Mouse (Mus musculus): Measurements from ENCODE around the gene Map7d1. TPM values are rescaled to one million over a fixed set of nuclear protein-coding genes. Genes with fewer than 3 reads are reported as not detected.

Gene Map7d1
- total and polyA plus RNA-seq, 2 experiments from 2014 or later = 71.1 to 115 TPM

DNA sequence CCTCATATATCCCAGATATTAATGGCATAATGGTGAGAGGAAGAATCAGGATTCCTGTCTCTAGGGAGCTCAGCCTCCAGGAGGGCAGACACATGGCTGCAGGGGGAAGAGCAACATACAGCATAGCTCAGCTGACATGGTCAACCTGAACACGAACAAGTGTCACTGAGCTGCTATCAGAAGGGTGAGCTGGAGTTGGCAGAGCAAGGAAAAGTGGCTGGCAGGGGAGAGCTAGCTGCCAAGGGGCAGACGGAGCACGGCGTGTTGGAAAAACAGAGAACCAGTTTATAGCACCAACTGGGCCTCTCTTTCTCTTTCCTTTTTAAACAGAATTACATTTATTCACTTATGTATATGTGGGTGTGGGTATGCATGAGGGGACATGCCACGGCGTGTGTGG is 13.6 kb downstream of the Map7d1 start:
- WGBS = 86% methylated on average over 6 of the region's 6 CpGs
- no peaks in the 10 kb centered on the region for H3K4me1 ChIP-seq (ENCODE audit: insufficient read depth)
- no peak for TF ChIP-seq CTCF (IDR thresholded peaks at IDR 0.05; ENCODE audit: low read depth)
- H3K27me3 ChIP-seq (ENCODE audit: insufficient read depth, low read length) = no peaks in the 10 kb centered on the region
- H3K36me3 ChIP-seq (ENCODE audit: insufficient read depth) = peaks cover 55% of the 10 kb centered on the region
- ATAC-seq (no peak), DNase-seq (no peak)
- no peak overlapping the region for H3K9ac ChIP-seq
- H3K27ac ChIP-seq (ENCODE audit: low read depth, low read length) = no peak overlapping the region
- H3K9me3 ChIP-seq (ENCODE audit: low read length) = no peaks in the 10 kb centered on the region
- no peak overlapping the region for H3K4me2 ChIP-seq (ENCODE audit: low read depth)
- H3K4me3 ChIP-seq (ENCODE audit: low read depth, low read length) = no peak overlapping the region

GRCm38 (mm10) chr4:126241956-126242355 is 14.2 kb downstream of the Map7d1 start:
- Histone ChIP-seq H3K4me2 (ENCODE audit: low read depth) (no peak overlapping the region), H3K4me3 (ENCODE audit: low read depth, low read length) (no peak overlapping the region), H3K9me3 (ENCODE audit: low read length) (no peaks in the 10 kb centered on the region), H3K4me1 (ENCODE audit: insufficient read depth) (no peaks in the 10 kb centered on the region), H3K27me3 (ENCODE audit: insufficient read depth, low read length) (no peaks in the 10 kb centered on the region), H3K27ac (ENCODE audit: low read depth, low read length) (no peak overlapping the region), H3K36me3 (ENCODE audit: insufficient read depth) (peaks cover 60% of the 10 kb centered on the region), H3K9ac (no peak overlapping the region)
- 55% methylated on average over 9 of the region's 9 CpGs for WGBS
- ATAC-seq (no peak), DNase-seq (no peak)
- TF ChIP-seq CTCF (IDR thresholded peaks at IDR 0.05; ENCODE audit: low read depth) = no peak

DNA sequence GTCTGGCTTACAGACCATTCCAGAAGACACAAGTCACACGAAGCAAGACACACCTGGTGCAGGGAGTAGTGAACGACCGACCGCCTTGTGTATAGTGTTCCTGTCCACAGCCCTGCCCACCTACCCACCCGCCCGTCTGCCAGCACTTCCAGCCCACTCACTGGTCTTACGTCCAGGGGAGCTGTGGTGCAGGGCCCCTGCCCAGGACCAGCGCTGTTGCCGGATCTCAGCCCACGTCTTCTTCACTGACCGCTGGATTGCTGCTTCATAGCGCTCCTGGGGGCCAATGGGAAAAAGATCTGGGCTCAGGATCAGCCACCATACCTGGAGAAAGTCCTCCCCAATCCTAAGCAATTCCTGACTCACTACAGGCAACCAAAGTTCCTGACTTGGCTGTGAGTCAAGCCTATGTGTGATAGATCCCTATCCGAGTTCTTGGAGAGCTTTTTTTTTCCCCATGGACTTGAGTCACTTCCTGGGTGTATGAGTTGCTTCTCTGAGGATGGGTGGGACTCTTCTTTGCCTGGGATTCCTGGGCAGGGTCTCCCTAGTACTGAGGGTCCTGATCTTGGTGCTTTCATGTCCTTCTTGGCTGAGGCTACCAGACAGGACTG is 16.2 kb downstream of the Map7d1 start:
- WGBS = 90% methylated on average over 13 of the region's 13 CpGs
- no peak overlapping the region for H3K4me2 ChIP-seq (ENCODE audit: low read depth)
- no peak for TF ChIP-seq CTCF (IDR thresholded peaks at IDR 0.05; ENCODE audit: low read depth)
- H3K4me1 ChIP-seq (ENCODE audit: insufficient read depth) = no peaks in the 10 kb centered on the region
- no peaks in the 10 kb centered on the region for H3K27me3 ChIP-seq (ENCODE audit: insufficient read depth, low read length)
- H3K9ac ChIP-seq = no peak overlapping the region
- no peaks in the 10 kb centered on the region for H3K9me3 ChIP-seq (ENCODE audit: low read length)
- H3K4me3 ChIP-seq (ENCODE audit: low read depth, low read length) = no peak overlapping the region
- H3K36me3 ChIP-seq (ENCODE audit: insufficient read depth) = peaks cover 73% of the 10 kb centered on the region
- no peak for DNase-seq
- no peak overlapping the region for H3K27ac ChIP-seq (ENCODE audit: low read depth, low read length)
- no peak for ATAC-seq

DNA sequence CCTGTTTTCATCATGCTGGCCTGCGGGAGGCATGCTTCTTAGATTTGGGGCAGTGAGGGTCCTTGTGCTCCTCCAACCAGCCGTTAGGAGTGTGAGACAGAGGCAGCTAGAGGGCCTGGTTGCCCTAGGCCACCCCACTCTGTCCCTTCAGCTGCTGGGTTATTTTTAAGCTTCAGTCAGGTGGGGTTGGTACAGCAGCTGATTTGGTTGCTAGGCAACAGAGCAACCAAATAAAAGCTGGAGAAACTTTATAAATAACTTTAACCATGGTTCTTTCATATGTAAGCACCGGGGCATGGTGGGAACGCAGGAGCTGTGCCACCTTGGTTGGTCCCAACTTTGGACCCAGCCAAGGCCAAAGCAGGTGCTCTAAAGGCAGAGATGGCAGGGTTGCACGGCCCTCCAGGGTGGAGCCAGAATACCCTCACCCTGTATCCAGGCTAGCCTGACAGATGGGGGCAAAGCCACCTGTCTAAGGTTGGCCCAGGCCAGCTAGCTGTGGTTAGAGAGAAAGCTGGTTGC is 18.4 kb downstream of the Map7d1 start:
- Histone ChIP-seq H3K27ac (ENCODE audit: low read depth, low read length) (no peak overlapping the region), H3K27me3 (ENCODE audit: insufficient read depth, low read length) (no peaks in the 10 kb centered on the region), H3K4me3 (ENCODE audit: low read depth, low read length) (no peak overlapping the region), H3K9me3 (ENCODE audit: low read length) (no peaks in the 10 kb centered on the region), H3K4me1 (ENCODE audit: insufficient read depth) (no peaks in the 10 kb centered on the region), H3K4me2 (ENCODE audit: low read depth) (no peak overlapping the region), H3K36me3 (ENCODE audit: insufficient read depth) (peaks cover 94% of the 10 kb centered on the region), H3K9ac (no peak overlapping the region)
- peak; percentile 12; the same call in 1 of the 2 replicates for TF ChIP-seq CTCF (IDR thresholded peaks at IDR 0.05; ENCODE audit: low read depth)
- peak; percentile 43 for DNase-seq
- peak; percentile 71 for ATAC-seq
- WGBS = 47% methylated on average over 5 of the region's 5 CpGs

DNA sequence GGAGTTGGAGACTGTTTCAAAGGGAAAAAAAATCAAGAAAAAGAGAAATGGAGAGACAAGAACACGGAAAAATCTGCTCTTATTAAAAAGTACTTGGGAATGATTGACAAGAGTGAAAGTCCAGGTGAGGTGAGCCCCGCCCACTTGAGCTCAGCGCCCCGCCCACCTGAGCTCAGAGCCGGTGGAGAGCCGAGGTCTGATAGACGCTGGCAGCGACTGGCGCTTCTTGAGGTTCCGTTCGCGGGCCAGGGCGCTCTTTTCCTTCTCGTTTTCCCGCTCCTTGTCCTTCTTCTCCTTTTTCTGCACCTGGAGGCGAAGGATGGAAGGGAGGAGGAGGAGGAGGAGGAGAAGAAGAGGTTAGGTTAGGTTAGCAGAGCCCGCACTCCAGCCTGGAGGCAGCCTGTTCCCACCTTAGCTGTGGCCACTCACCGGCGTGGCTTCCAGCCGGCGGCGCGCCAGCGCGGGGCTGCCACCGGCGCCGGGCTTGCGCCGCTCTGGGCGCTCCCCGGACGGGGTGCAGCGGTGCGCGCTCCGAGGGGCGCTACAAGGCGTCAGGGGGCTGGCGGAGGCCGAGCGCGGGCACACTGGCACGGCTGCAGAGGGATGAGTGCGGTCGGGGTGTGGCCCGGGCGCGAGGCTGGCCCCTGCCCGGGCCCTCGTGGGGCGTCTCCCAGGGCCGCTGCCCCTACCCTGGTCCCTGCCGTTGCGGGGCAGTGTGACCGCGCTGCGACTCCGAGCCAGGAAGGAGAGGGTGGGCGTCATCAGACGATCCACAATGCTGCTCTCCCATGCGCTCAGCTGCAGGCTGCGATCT is 19.5 kb downstream of the Map7d1 start:
- Histone ChIP-seq H3K4me3 (ENCODE audit: low read depth, low read length) (no peak overlapping the region), H3K9ac (no peak overlapping the region), H3K36me3 (ENCODE audit: insufficient read depth) (peaks cover 94% of the 10 kb centered on the region), H3K4me1 (ENCODE audit: insufficient read depth) (no peaks in the 10 kb centered on the region), H3K27me3 (ENCODE audit: insufficient read depth, low read length) (no peaks in the 10 kb centered on the region), H3K27ac (ENCODE audit: low read depth, low read length) (no peak overlapping the region), H3K4me2 (ENCODE audit: low read depth) (no peak overlapping the region), H3K9me3 (ENCODE audit: low read length) (no peaks in the 10 kb centered on the region)
- ATAC-seq = no peak
- no peak for DNase-seq
- TF ChIP-seq CTCF (IDR thresholded peaks at IDR 0.05; ENCODE audit: low read depth) = no peak
- 55% methylated on average over 62 of the region's 63 CpGs for WGBS

- H3K9me3 ChIP-seq (ENCODE audit: low read length) = no peaks in the 10 kb centered on the region
- no peaks in the 10 kb centered on the region for H3K4me1 ChIP-seq (ENCODE audit: insufficient read depth)
- no peak for ATAC-seq
- WGBS = 95% methylated on average over 10 of the region's 10 CpGs
- H3K36me3 ChIP-seq (ENCODE audit: insufficient read depth) = peaks cover 93% of the 10 kb centered on the region
- H3K27ac ChIP-seq (ENCODE audit: low read depth, low read length) = no peak overlapping the region
- no peak for DNase-seq
- H3K27me3 ChIP-seq (ENCODE audit: insufficient read depth, low read length) = no peaks in the 10 kb centered on the region
- H3K9ac ChIP-seq = no peak overlapping the region
- no peak for TF ChIP-seq CTCF (IDR thresholded peaks at IDR 0.05; ENCODE audit: low read depth)
- no peak overlapping the region for H3K4me2 ChIP-seq (ENCODE audit: low read depth)
- no peak overlapping the region for H3K4me3 ChIP-seq (ENCODE audit: low read depth, low read length)
Observed at GRCm38 (mm10) chr4:126235191-126235590, 21.0 kb downstream of the Map7d1 start.

Data from forebrain, postnatal 0 days (tissue).